Mouse (Mus musculus): ENCODE data around the gene Gm20809. TPM values are rescaled to one million over a fixed set of nuclear protein-coding genes. Genes with fewer than 3 reads are reported as not detected.
"Not testable (repeated sequence)": the region's sequence is repeated elsewhere in the genome, so short reads cannot be mapped to it uniquely, and the experiment has no call there.

The Gm20809 gene
- not detected for total RNA-seq (2021)

DNA sequence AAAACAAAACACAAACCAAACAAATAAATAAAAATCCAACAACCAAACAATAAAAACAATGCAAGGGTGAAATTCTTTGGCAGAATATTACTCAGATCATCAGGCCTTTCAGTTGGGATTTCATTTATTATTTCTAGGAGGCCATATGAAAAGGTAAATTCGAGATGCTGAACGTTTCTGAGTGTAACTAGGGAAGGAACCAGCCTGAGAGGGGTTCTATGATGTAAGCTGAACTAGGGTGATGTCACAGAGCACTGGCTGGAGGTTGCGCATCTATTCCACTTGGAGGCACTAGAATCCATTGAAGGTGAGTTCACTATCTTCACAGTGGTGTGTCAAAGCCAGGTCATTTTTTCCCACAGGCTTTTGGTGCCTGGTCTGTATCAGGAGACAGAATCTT lies at the start of gene Gm20809:
Gm20809 (plus strand) TSS at position 301 of the 400 bp plus-strand sequence.
- intact Hi-C loops (cut with DNase I) = not testable (repeated sequence)

More for the DNA sequence above, at the start of gene Gm20809:
- DNase-seq (ENCODE audit: low spot score) = not testable (repeated sequence)

Data from heart, postnatal 25 days (tissue).